Mouse (Mus musculus): ENCODE measurements around the gene Snd1.

GRCm38 (mm10) chr6:28706976-28707592 lies 232.1 kb downstream of the Snd1 start:
- TF ChIP-seq CTCF (IDR thresholded peaks at IDR 0.05; ENCODE audit: low read depth), result no peak
- TF ChIP-seq EP300 (IDR thresholded peaks at IDR 0.05; ENCODE audit: low read depth), result peak; percentile 88

Data from liver, postnatal 0 days (tissue).